Mouse (Mus musculus) forebrain, embryonic 11.5 days (tissue): Measurements from ENCODE around the gene Zfp57. TPM values are rescaled to one million over a fixed set of nuclear protein-coding genes. Genes with fewer than 3 reads are reported as not detected.
A peak's percentile ranks its signal among the peaks of the same experiment; 100 is the strongest.
"Not testable (repeated sequence)": the region's sequence is repeated elsewhere in the genome, so short reads cannot be mapped to it uniquely, and the experiment has no call there.

ENCODE experiments used
- ATAC-seq: fragments of 200-750 bp; cut with Nextera tagmentation; replicated peaks from 2 replicates; pipeline ENCODE4 v1.8.0; 2017; ENCODE audit warnings: moderate TSS enrichment; ENCODE audit not compliant: low FRiP score
- DNase-seq: peaks from one replicate; pipeline ENCODE4 v3.0.0-alpha.2; 2017; ENCODE audit warnings: low spot score
- H3K27ac ChIP-seq: fragments of 300-500 bp; sonication (generic); 2 replicates; pipeline ENCODE4 v1.5.1; 2014; ENCODE audit warnings: low read depth, low read length
- H3K27me3 ChIP-seq: fragments of 300-500 bp; sonication (generic); 2 replicates; pipeline ENCODE4 v1.6.1; 2014; ENCODE audit warnings: mild to moderate bottlenecking, low read length, mixed read lengths; ENCODE audit not compliant: control insufficient read depth, insufficient read depth
- H3K36me3 ChIP-seq: fragments of 300-500 bp; sonication (generic); 2 replicates; pipeline ENCODE4 v1.6.1; 2014; ENCODE audit warnings: mild to moderate bottlenecking, low read length, moderate library complexity, mixed read lengths; ENCODE audit not compliant: control insufficient read depth, insufficient read depth
- H3K4me1 ChIP-seq: fragments of 300-500 bp; sonication (generic); replicated peaks from 2 replicates; pipeline ENCODE4 v1.6.1; 2014; ENCODE audit warnings: low read length, mixed read lengths; ENCODE audit not compliant: control insufficient read depth, insufficient read depth
- H3K4me2 ChIP-seq: fragments of 300-500 bp; sonication (generic); 2 replicates; pipeline ENCODE4 v1.6.1; 2014; ENCODE audit warnings: low read depth, mild to moderate bottlenecking, low read length, moderate library complexity, mixed read lengths; ENCODE audit not compliant: severe bottlenecking
- H3K4me3 ChIP-seq: fragments of 300-500 bp; sonication (generic); 2 replicates; pipeline ENCODE4 v1.5.1; 2014; ENCODE audit warnings: low read depth, low read length
- H3K9ac ChIP-seq: fragments of 300-500 bp; sonication (generic); 2 replicates; pipeline ENCODE4 v1.6.1; 2014; ENCODE audit warnings: low read length
- H3K9me3 ChIP-seq: fragments of 300-500 bp; sonication (generic); 2 replicates; pipeline ENCODE4 v1.6.1; 2016; ENCODE audit warnings: low read length, mixed read lengths; ENCODE audit not compliant: control insufficient read depth
- WGBS: fragments of 180-500 bp; shearing (Covaris S2); extraction: QIAGEN DNeasy Blood & Tissue Kit; methylation state at CpG from one replicate; pipeline ENCODE4 v1.1.7; 2014; 5-methylcytosine and 5-hydroxymethylcytosine counted together
- polyA plus RNA-seq: library from polyadenylated mRNA; unstranded; fragments of >200 nt; fragmentation: Nextera tagmentation; extraction: Ambion mirVana; gene quantifications from 2 replicates; pipeline ENCODE4 v1.2.1, GENCODE M21; 2014

Gene Zfp57
- polyA plus RNA-seq, 1 experiment from 2014 or later: 142 TPM

DNA sequence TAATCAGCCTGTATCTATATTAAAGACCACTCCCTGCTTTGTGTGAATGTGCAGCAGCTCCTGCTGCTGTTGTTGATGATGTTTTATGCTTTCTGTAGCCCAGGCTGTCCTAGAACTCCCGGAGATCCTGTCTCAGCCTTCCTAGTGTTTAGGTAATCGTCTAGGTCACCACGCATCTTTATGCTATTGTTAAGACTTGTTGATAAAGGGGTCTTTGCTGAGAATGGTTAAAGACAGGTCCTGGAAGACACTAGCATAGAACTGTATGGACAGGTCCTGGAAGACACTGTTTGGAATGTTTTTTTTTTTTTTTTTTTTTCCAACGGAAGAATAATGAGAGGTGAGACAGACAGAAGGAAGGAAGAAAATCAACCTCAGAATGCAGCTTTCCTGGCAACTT, 2.4 kb downstream of the Zfp57 start:
- H3K27me3 ChIP-seq: no peaks in the 10 kb centered on the region
- H3K9ac ChIP-seq: peak overlapping the region; percentile 90
- no peak for DNase-seq
- no peak overlapping the region for H3K27ac ChIP-seq
- peak overlapping the region; percentile 59 for H3K4me3 ChIP-seq
- no peaks in the 10 kb centered on the region for H3K36me3 ChIP-seq
- no peaks in the 10 kb centered on the region for H3K9me3 ChIP-seq
- peaks cover 2% of the 10 kb centered on the region; the same call in 1 of the 2 replicates for H3K4me1 ChIP-seq
- ATAC-seq: peak; percentile 6; the same call in 1 of the 2 replicates
- peak overlapping the region; percentile 65 for H3K4me2 ChIP-seq
- WGBS: 51% methylated on average over 4 of the region's 4 CpGs

DNA sequence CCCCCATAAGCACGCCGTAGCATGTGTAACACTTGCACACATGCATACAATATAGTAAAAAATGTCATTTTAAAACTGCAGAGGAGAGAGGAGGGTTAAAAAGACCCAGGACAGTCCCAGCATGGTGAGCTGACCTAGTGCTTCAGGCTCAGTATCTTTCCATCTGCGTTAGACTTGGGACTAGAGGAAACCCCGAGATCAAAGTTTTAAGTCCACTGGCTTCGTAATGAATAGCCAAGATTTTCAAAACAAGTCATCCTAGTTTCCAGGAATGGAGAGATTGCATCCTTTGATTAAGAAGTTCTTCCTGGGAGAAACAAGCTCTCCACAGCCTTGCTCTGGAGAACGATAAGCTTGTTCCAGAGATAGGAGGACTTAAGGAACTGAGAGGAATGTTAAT, 7.2 kb downstream of the Zfp57 start:
- H3K36me3 ChIP-seq: peaks cover 10% of the 10 kb centered on the region
- H3K4me3 ChIP-seq: no peak overlapping the region
- no peaks in the 10 kb centered on the region for H3K9me3 ChIP-seq
- ATAC-seq: no peak
- no peak for DNase-seq
- no peaks in the 10 kb centered on the region for H3K27me3 ChIP-seq
- H3K27ac ChIP-seq: no peak overlapping the region
- H3K9ac ChIP-seq: no peak overlapping the region
- H3K4me1 ChIP-seq: 0 out of 2 replicates have a peak, but pooled peaks cover 2% of the 10 kb centered on the region
- WGBS: 92% methylated on average over 6 of the region's 6 CpGs
- H3K4me2 ChIP-seq: no peak overlapping the region

DNA sequence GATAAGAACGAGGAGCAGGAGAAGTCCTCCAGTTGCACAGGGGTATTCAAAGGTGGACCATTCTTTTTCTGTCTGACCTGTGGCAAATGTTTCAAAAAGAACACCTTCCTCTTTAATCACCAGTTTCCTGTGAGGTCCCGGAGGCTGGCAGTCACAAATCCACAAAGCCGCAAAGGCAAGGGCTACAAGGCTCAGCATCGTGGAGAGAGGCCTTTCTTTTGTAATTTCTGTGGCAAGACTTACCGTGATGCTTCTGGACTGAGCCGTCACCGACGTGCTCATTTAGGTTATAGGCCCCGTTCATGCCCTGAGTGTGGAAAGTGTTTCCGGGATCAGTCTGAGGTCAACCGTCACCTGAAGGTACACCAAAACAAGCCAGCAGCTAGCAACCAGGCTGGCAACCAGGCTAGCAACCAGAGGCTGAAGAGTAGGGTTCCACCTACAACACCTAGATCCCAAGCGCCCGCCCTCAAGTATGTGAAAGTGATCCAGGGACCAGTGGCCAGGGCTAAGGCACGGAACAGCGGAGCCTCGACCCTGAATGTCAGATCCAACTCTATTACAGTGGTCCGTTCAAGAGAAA, 8.6 kb downstream of the Zfp57 start:
- Histone ChIP-seq H3K4me2 (no peak overlapping the region), H3K27ac (no peak overlapping the region), H3K4me3 (no peak overlapping the region), H3K36me3 (peaks cover 10% of the 10 kb centered on the region), H3K4me1 (0 out of 2 replicates have a peak, but pooled peaks cover 2% of the 10 kb centered on the region), H3K27me3 (no peaks in the 10 kb centered on the region), H3K9me3 (no peaks in the 10 kb centered on the region), H3K9ac (no peak overlapping the region)
- WGBS: 93% methylated on average over 17 of the region's 17 CpGs
- DNase-seq (no peak), ATAC-seq (no peak)

- Histone ChIP-seq H3K9ac (no peak overlapping the region), H3K27me3 (no peaks in the 10 kb centered on the region), H3K4me1 (0 out of 2 replicates have a peak, but pooled peaks cover 2% of the 10 kb centered on the region), H3K27ac (no peak overlapping the region), H3K4me2 (no peak overlapping the region), H3K9me3 (no peaks in the 10 kb centered on the region), H3K36me3 (peaks cover 10% of the 10 kb centered on the region), H3K4me3 (no peak overlapping the region)
- no peak for ATAC-seq
- WGBS: 78% methylated on average over 3 of the region's 3 CpGs
- DNase-seq: no peak
Observed at GRCm38 (mm10) chr17:37011719-37012118, 10.8 kb downstream of the Zfp57 start.

DNA sequence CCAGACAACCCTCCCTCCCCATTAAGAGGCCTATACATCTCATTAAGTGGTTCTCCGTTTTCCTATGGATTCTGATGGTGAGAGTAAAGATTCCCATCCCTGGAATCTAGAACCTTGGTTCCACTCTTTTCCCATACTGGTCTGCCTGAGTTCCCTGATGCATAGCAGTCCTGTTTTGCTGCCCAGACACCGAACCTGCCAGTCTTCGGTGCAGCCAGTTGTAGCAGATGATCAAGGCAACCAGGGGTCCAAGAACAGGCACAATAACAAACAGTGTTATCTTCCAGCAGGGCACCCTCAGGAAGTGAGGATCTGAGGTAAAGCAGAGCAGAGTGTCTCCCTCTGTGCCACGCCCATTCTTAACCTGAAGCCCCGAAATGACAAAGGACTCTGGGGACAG, 11.2 kb downstream of the Zfp57 start:
- H3K36me3 ChIP-seq: peaks cover 10% of the 10 kb centered on the region
- ATAC-seq: no peak

GRCm38 (mm10) chr17:37016333-37016732, 15.4 kb downstream of the Zfp57 start:
- Histone ChIP-seq H3K27me3 (no peaks in the 10 kb centered on the region), H3K27ac (no peak overlapping the region), H3K4me2 (no peak overlapping the region), H3K4me1 (0 out of 2 replicates have a peak, but pooled peaks cover 2% of the 10 kb centered on the region), H3K9me3 (no peaks in the 10 kb centered on the region), H3K9ac (no peak overlapping the region), H3K4me3 (no peak overlapping the region), H3K36me3 (no peaks in the 10 kb centered on the region; the same call in 1 of the 2 replicates)
- ATAC-seq (no peak), DNase-seq (no peak)

More for the DNA sequence above, 11.2 kb downstream of the Zfp57 start:
- H3K9me3 ChIP-seq: no peaks in the 10 kb centered on the region
- no peak for DNase-seq
- H3K27ac ChIP-seq: no peak overlapping the region
- no peak overlapping the region for H3K4me2 ChIP-seq
- WGBS: 76% methylated on average over 5 of the region's 5 CpGs
- 0 out of 2 replicates have a peak, but pooled peaks cover 2% of the 10 kb centered on the region for H3K4me1 ChIP-seq
- H3K27me3 ChIP-seq: no peaks in the 10 kb centered on the region
- H3K4me3 ChIP-seq: no peak overlapping the region
- H3K9ac ChIP-seq: no peak overlapping the region

GRCm38 (mm10) chr17:37018328-37018727, 17.4 kb downstream of the Zfp57 start:
- Histone ChIP-seq H3K4me1 (no peaks in the 10 kb centered on the region), H3K9me3 (no peaks in the 10 kb centered on the region), H3K4me2 (no peak overlapping the region), H3K27me3 (no peaks in the 10 kb centered on the region), H3K4me3 (no peak overlapping the region), H3K36me3 (no peaks in the 10 kb centered on the region), H3K27ac (no peak overlapping the region), H3K9ac (no peak overlapping the region)
- ATAC-seq (no peak), DNase-seq (no peak)
- 65% methylated on average over 3 of the region's 3 CpGs for WGBS

- not testable (repeated sequence) for H3K4me3 ChIP-seq, H3K4me2 ChIP-seq, H3K27me3 ChIP-seq, H3K9me3 ChIP-seq, H3K9ac ChIP-seq, H3K36me3 ChIP-seq, DNase-seq, H3K4me1 ChIP-seq, ATAC-seq, H3K27ac ChIP-seq
- 94% methylated on average over 5 of the region's 5 CpGs for WGBS
Observed at GRCm38 (mm10) chr17:37019242-37019641, 18.3 kb downstream of the Zfp57 start.
